Mouse (Mus musculus) intestine, embryonic 16.5 days (tissue): ENCODE measurements around the gene Pdk2. TPM values are rescaled to one million over a fixed set of nuclear protein-coding genes. Genes with fewer than 3 reads are reported as not detected.
A peak's percentile ranks its signal among the peaks of the same experiment; 100 is the strongest.

Experiments
- ATAC-seq: fragments of 200-750 bp; cut with Nextera tagmentation; 2 replicates; pipeline ENCODE4 v1.8.0; 2017; ENCODE audit warnings: moderate TSS enrichment, moderate library complexity
- H3K27ac ChIP-seq: fragments of 300-500 bp; sonication (generic); 2 replicates; pipeline ENCODE4 v1.5.1; 2014; ENCODE audit warnings: mild to moderate bottlenecking, low read length
- H3K27me3 ChIP-seq: fragments of 300-500 bp; sonication (generic); replicated peaks from 2 replicates; pipeline ENCODE4 v1.6.1; 2014; ENCODE audit warnings: low read length, control low read depth, mixed read lengths; ENCODE audit not compliant: control insufficient read depth, insufficient read depth
- H3K36me3 ChIP-seq: fragments of 300-500 bp; sonication (generic); 2 replicates; pipeline ENCODE4 v1.6.1; 2014; ENCODE audit warnings: low read length, control low read depth; ENCODE audit not compliant: control insufficient read depth, insufficient read depth
- H3K4me1 ChIP-seq: fragments of 300-500 bp; sonication (generic); 2 replicates; pipeline ENCODE4 v1.6.1; 2014; ENCODE audit warnings: low read length, control low read depth, mixed read lengths; ENCODE audit not compliant: control insufficient read depth, insufficient read depth
- H3K4me2 ChIP-seq: fragments of 300-500 bp; sonication (generic); 2 replicates; pipeline ENCODE4 v1.6.1; 2014; ENCODE audit warnings: low read depth, low read length, control low read depth
- H3K4me3 ChIP-seq: fragments of 300-500 bp; sonication (generic); 2 replicates; pipeline ENCODE4 v1.5.1; 2014; ENCODE audit warnings: mild to moderate bottlenecking, low read length
- H3K9ac ChIP-seq: fragments of 300-500 bp; sonication (generic); 2 replicates; pipeline ENCODE4 v1.6.1; 2014; ENCODE audit warnings: low read depth, low read length
- H3K9me3 ChIP-seq: fragments of 300-500 bp; sonication (generic); 2 replicates; pipeline ENCODE4 v1.6.1; 2016; ENCODE audit warnings: low read length, control low read depth; ENCODE audit not compliant: control insufficient read depth
- WGBS: fragments of 180-500 bp; shearing (Covaris S2); extraction: QIAGEN DNeasy Blood & Tissue Kit; methylation state at CpG from one replicate; pipeline ENCODE4 v1.1.7; 2014; 5-methylcytosine and 5-hydroxymethylcytosine counted together
- polyA plus RNA-seq: library from polyadenylated mRNA; unstranded; fragments of >200 nt; fragmentation: Nextera tagmentation; extraction: Ambion mirVana; gene quantifications from 2 replicates; pipeline ENCODE4 v1.2.1, GENCODE M21; 2015

Gene Pdk2
- polyA plus RNA-seq, 1 experiment from 2014 or later = 42.2 TPM

- WGBS = under 1% methylated on average over 32 of the region's 32 CpGs
- ATAC-seq = peak; percentile 60
- H3K4me1 ChIP-seq = peaks cover 31% of the 10 kb centered on the region
Measured at GRCm38 (mm10) chr11:95009629-95010014, 31.5 kb downstream of the Pdk2 start, which contains the start of gene Samd14. Samd14 (plus strand) TSS chr11:95009879.

GRCm38 (mm10) chr11:95008661-95009628, 32.2 kb downstream of the Pdk2 start:
- H3K27me3 ChIP-seq = no peaks in the 10 kb centered on the region
- H3K9ac ChIP-seq = peak overlapping the region; percentile 84
- H3K4me1 ChIP-seq = peaks cover 31% of the 10 kb centered on the region
- H3K36me3 ChIP-seq = 0 out of 2 replicates have a peak, but pooled peaks cover 3% of the 10 kb centered on the region
- ATAC-seq = peak; percentile 6; the same call in 1 of the 2 replicates
- H3K4me2 ChIP-seq = peak overlapping the region; percentile 85
- H3K9me3 ChIP-seq = no peaks in the 10 kb centered on the region
- peak overlapping the region; percentile 91 for H3K27ac ChIP-seq
- WGBS = 34% methylated on average over 15 of the region's 15 CpGs
- peak overlapping the region; percentile 65 for H3K4me3 ChIP-seq

More at GRCm38 (mm10) chr11:95009629-95010014, 31.5 kb downstream of the Pdk2 start, which contains the start of gene Samd14:
- 0 out of 2 replicates have a peak, but pooled peaks cover 2% of the 10 kb centered on the region for H3K36me3 ChIP-seq
- peak within 1 kb of the TSS; percentile 84 for H3K9ac ChIP-seq
- no peaks in the 10 kb centered on the region for H3K27me3 ChIP-seq
- peak within 1 kb of the TSS; percentile 85 for H3K4me2 ChIP-seq
- H3K9me3 ChIP-seq = no peaks in the 10 kb centered on the region
- peak within 1 kb of the TSS; percentile 65 for H3K4me3 ChIP-seq
- H3K27ac ChIP-seq = peak within 1 kb of the TSS; percentile 91

GRCm38 (mm10) chr11:95007418-95007817, 33.7 kb downstream of the Pdk2 start:
- no peaks in the 10 kb centered on the region for H3K27me3 ChIP-seq
- 53% methylated on average over 3 of the region's 3 CpGs for WGBS
- ATAC-seq = no peak
- H3K4me2 ChIP-seq = no peak overlapping the region
- H3K27ac ChIP-seq = peak overlapping the region; percentile 46; the same call in 1 of the 2 replicates
- peaks cover 28% of the 10 kb centered on the region for H3K4me1 ChIP-seq
- no peak overlapping the region for H3K9ac ChIP-seq
- no peak overlapping the region for H3K4me3 ChIP-seq
- peaks cover 9% of the 10 kb centered on the region; the same call in 1 of the 2 replicates for H3K36me3 ChIP-seq
- no peaks in the 10 kb centered on the region for H3K9me3 ChIP-seq

- H3K9ac ChIP-seq = peak overlapping the region; percentile 63
- WGBS = 1% methylated on average over 27 of the region's 27 CpGs
- peaks cover 12% of the 10 kb centered on the region; the same call in 1 of the 2 replicates for H3K36me3 ChIP-seq
- peak; percentile 74 for ATAC-seq
- peak overlapping the region; percentile 54 for H3K27ac ChIP-seq
- peak overlapping the region; percentile 66 for H3K4me2 ChIP-seq
- no peaks in the 10 kb centered on the region for H3K27me3 ChIP-seq
- H3K4me1 ChIP-seq = peaks cover 25% of the 10 kb centered on the region
- no peaks in the 10 kb centered on the region for H3K9me3 ChIP-seq
- H3K4me3 ChIP-seq = peak overlapping the region; percentile 47
Measured at GRCm38 (mm10) chr11:95006525-95007219, 34.5 kb downstream of the Pdk2 start.

GRCm38 (mm10) chr11:95006038-95006437, 35.1 kb downstream of the Pdk2 start:
- Histone ChIP-seq H3K4me3 (peak overlapping the region; percentile 47), H3K27ac (peak overlapping the region; percentile 54), H3K9me3 (no peaks in the 10 kb centered on the region), H3K4me2 (peak overlapping the region; percentile 66), H3K36me3 (peaks cover 12% of the 10 kb centered on the region; the same call in 1 of the 2 replicates), H3K27me3 (no peaks in the 10 kb centered on the region), H3K9ac (peak overlapping the region; percentile 63), H3K4me1 (peaks cover 25% of the 10 kb centered on the region)
- WGBS = 37% methylated on average over 4 of the region's 4 CpGs
- ATAC-seq = no peak

GRCm38 (mm10) chr11:95004937-95005198, 36.3 kb downstream of the Pdk2 start:
- Histone ChIP-seq H3K9me3 (no peaks in the 10 kb centered on the region), H3K36me3 (peaks cover 14% of the 10 kb centered on the region; the same call in 1 of the 2 replicates), H3K4me3 (no peak overlapping the region), H3K4me1 (peaks cover 28% of the 10 kb centered on the region), H3K4me2 (no peak overlapping the region), H3K27me3 (no peaks in the 10 kb centered on the region), H3K27ac (no peak overlapping the region), H3K9ac (no peak overlapping the region)
- 58% methylated on average over 6 of the region's 6 CpGs for WGBS
- no peak for ATAC-seq

GRCm38 (mm10) chr11:95004136-95004936, 36.8 kb downstream of the Pdk2 start:
- peaks cover 14% of the 10 kb centered on the region; the same call in 1 of the 2 replicates for H3K36me3 ChIP-seq
- H3K9ac ChIP-seq = no peak overlapping the region
- no peak overlapping the region for H3K4me3 ChIP-seq
- H3K27me3 ChIP-seq = no peaks in the 10 kb centered on the region
- H3K27ac ChIP-seq = no peak overlapping the region
- H3K4me1 ChIP-seq = peaks cover 28% of the 10 kb centered on the region
- H3K9me3 ChIP-seq = no peaks in the 10 kb centered on the region
- 81% methylated on average over 12 of the region's 12 CpGs for WGBS
- ATAC-seq = no peak
- no peak overlapping the region for H3K4me2 ChIP-seq

GRCm38 (mm10) chr11:95002705-95003104, 38.4 kb downstream of the Pdk2 start:
- ATAC-seq = no peak
- H3K4me2 ChIP-seq = no peak overlapping the region
- no peak overlapping the region for H3K9ac ChIP-seq
- no peak overlapping the region for H3K4me3 ChIP-seq
- WGBS = 93% methylated on average over 8 of the region's 8 CpGs
- H3K9me3 ChIP-seq = no peaks in the 10 kb centered on the region
- peaks cover 26% of the 10 kb centered on the region for H3K4me1 ChIP-seq
- no peaks in the 10 kb centered on the region for H3K27me3 ChIP-seq
- H3K27ac ChIP-seq = no peak overlapping the region
- peaks cover 19% of the 10 kb centered on the region; the same call in 1 of the 2 replicates for H3K36me3 ChIP-seq
